Mouse (Mus musculus): Measurements from ENCODE around the gene Jpt2. TPM values are rescaled to one million over a fixed set of nuclear protein-coding genes. Genes with fewer than 3 reads are reported as not detected.

Gene Jpt2
- polyA plus RNA-seq, 1 experiment from 2014 or later: 82.9 TPM

- no peak overlapping the region for H3K27ac ChIP-seq (ENCODE audit: low read depth, low read length)
- H3K4me3 ChIP-seq (ENCODE audit: low read length): no peak overlapping the region
- ATAC-seq: no peak
- 95% methylated on average over 4 of the region's 4 CpGs for WGBS
- no peaks in the 10 kb centered on the region for H3K27me3 ChIP-seq (replicated peaks; ENCODE audit: control insufficient read depth, insufficient read depth, low read length)
- H3K36me3 ChIP-seq (ENCODE audit: control insufficient read depth, insufficient read depth, low read length): peaks cover 5% of the 10 kb centered on the region; the same call in 1 of the 2 replicates
- no peak overlapping the region for H3K4me2 ChIP-seq (ENCODE audit: low read length)
- no peak overlapping the region for H3K9ac ChIP-seq (ENCODE audit: low read depth, low read length)
- peaks cover 18% of the 10 kb centered on the region for H3K4me1 ChIP-seq (ENCODE audit: control insufficient read depth, insufficient read depth, low read depth, low read length)
- H3K9me3 ChIP-seq (ENCODE audit: control insufficient read depth, low read length): no peaks in the 10 kb centered on the region
Measured at GRCm38 (mm10) chr17:24932431-24932830, 28.1 kb downstream of the Jpt2 start.

- no peak overlapping the region for H3K9ac ChIP-seq (ENCODE audit: low read depth, low read length)
- no peaks in the 10 kb centered on the region for H3K27me3 ChIP-seq (replicated peaks; ENCODE audit: control insufficient read depth, insufficient read depth, low read length)
- H3K36me3 ChIP-seq (ENCODE audit: control insufficient read depth, insufficient read depth, low read length): peaks cover 17% of the 10 kb centered on the region
- no peak overlapping the region for H3K27ac ChIP-seq (ENCODE audit: low read depth, low read length)
- H3K4me2 ChIP-seq (ENCODE audit: low read length): no peak overlapping the region
- no peaks in the 10 kb centered on the region for H3K9me3 ChIP-seq (ENCODE audit: control insufficient read depth, low read length)
- WGBS: 81% methylated on average over 1 of the region's 1 CpGs
- no peak overlapping the region for H3K4me3 ChIP-seq (ENCODE audit: low read length)
- peaks cover 4% of the 10 kb centered on the region for H3K4me1 ChIP-seq (ENCODE audit: control insufficient read depth, insufficient read depth, low read depth, low read length)
- no peak for ATAC-seq
Measured at GRCm38 (mm10) chr17:24929506-24929905, 31.0 kb downstream of the Jpt2 start.

GRCm38 (mm10) chr17:24923246-24923645 is 37.2 kb downstream of the Jpt2 start:
- Histone ChIP-seq H3K9ac (ENCODE audit: low read depth, low read length) (no peak overlapping the region), H3K4me3 (ENCODE audit: low read length) (no peak overlapping the region), H3K27ac (ENCODE audit: low read depth, low read length) (no peak overlapping the region), H3K36me3 (ENCODE audit: control insufficient read depth, insufficient read depth, low read length) (peaks cover 57% of the 10 kb centered on the region), H3K4me1 (ENCODE audit: control insufficient read depth, insufficient read depth, low read depth, low read length) (no peaks in the 10 kb centered on the region), H3K4me2 (ENCODE audit: low read length) (no peak overlapping the region), H3K27me3 (replicated peaks; ENCODE audit: control insufficient read depth, insufficient read depth, low read length) (no peaks in the 10 kb centered on the region), H3K9me3 (ENCODE audit: control insufficient read depth, low read length) (no peaks in the 10 kb centered on the region)
- no peak for ATAC-seq
- WGBS: 88% methylated on average over 1 of the region's 1 CpGs

GRCm38 (mm10) chr17:24913984-24914383 is 46.5 kb downstream of the Jpt2 start:
- H3K9ac ChIP-seq (ENCODE audit: low read depth, low read length): no peak overlapping the region
- ATAC-seq: no peak

GRCm38 (mm10) chr17:24907591-24907990 is 52.9 kb downstream of the Jpt2 start:
- H3K27me3 ChIP-seq (replicated peaks; ENCODE audit: control insufficient read depth, insufficient read depth, low read length): no peaks in the 10 kb centered on the region
- no peak overlapping the region for H3K4me2 ChIP-seq (ENCODE audit: low read length)
- peaks cover 81% of the 10 kb centered on the region for H3K36me3 ChIP-seq (ENCODE audit: control insufficient read depth, insufficient read depth, low read length)
- 96% methylated on average over 2 of the region's 2 CpGs for WGBS
- H3K9ac ChIP-seq (ENCODE audit: low read depth, low read length): no peak overlapping the region
- H3K27ac ChIP-seq (ENCODE audit: low read depth, low read length): no peak overlapping the region
- H3K4me1 ChIP-seq (ENCODE audit: control insufficient read depth, insufficient read depth, low read depth, low read length): no peaks in the 10 kb centered on the region
- no peaks in the 10 kb centered on the region for H3K9me3 ChIP-seq (ENCODE audit: control insufficient read depth, low read length)
- ATAC-seq: no peak
- no peak overlapping the region for H3K4me3 ChIP-seq (ENCODE audit: low read length)

More at GRCm38 (mm10) chr17:24913984-24914383, 46.5 kb downstream of the Jpt2 start:
- no peak overlapping the region for H3K4me3 ChIP-seq (ENCODE audit: low read length)
- H3K27ac ChIP-seq (ENCODE audit: low read depth, low read length): no peak overlapping the region
- no peak overlapping the region for H3K4me2 ChIP-seq (ENCODE audit: low read length)
- H3K36me3 ChIP-seq (ENCODE audit: control insufficient read depth, insufficient read depth, low read length): peaks cover 77% of the 10 kb centered on the region
- no peaks in the 10 kb centered on the region for H3K4me1 ChIP-seq (ENCODE audit: control insufficient read depth, insufficient read depth, low read depth, low read length)
- H3K27me3 ChIP-seq (replicated peaks; ENCODE audit: control insufficient read depth, insufficient read depth, low read length): no peaks in the 10 kb centered on the region
- H3K9me3 ChIP-seq (ENCODE audit: control insufficient read depth, low read length): no peaks in the 10 kb centered on the region

GRCm38 (mm10) chr17:24903767-24904166 is 56.7 kb downstream of the Jpt2 start:
- H3K4me1 ChIP-seq (ENCODE audit: control insufficient read depth, insufficient read depth, low read depth, low read length): no peaks in the 10 kb centered on the region
- H3K9me3 ChIP-seq (ENCODE audit: control insufficient read depth, low read length): no peaks in the 10 kb centered on the region
- WGBS: 89% methylated on average over 9 of the region's 9 CpGs
- no peak overlapping the region for H3K4me2 ChIP-seq (ENCODE audit: low read length)
- no peaks in the 10 kb centered on the region for H3K27me3 ChIP-seq (replicated peaks; ENCODE audit: control insufficient read depth, insufficient read depth, low read length)
- H3K9ac ChIP-seq (ENCODE audit: low read depth, low read length): no peak overlapping the region
- H3K27ac ChIP-seq (ENCODE audit: low read depth, low read length): no peak overlapping the region
- ATAC-seq: no peak
- no peak overlapping the region for H3K4me3 ChIP-seq (ENCODE audit: low read length)
- H3K36me3 ChIP-seq (ENCODE audit: control insufficient read depth, insufficient read depth, low read length): peaks cover 88% of the 10 kb centered on the region

- H3K9ac ChIP-seq (ENCODE audit: low read depth, low read length): no peak overlapping the region
- peaks cover 87% of the 10 kb centered on the region for H3K36me3 ChIP-seq (ENCODE audit: control insufficient read depth, insufficient read depth, low read length)
- no peak overlapping the region for H3K4me2 ChIP-seq (ENCODE audit: low read length)
- no peaks in the 10 kb centered on the region for H3K9me3 ChIP-seq (ENCODE audit: control insufficient read depth, low read length)
- peaks cover 6% of the 10 kb centered on the region for H3K4me1 ChIP-seq (ENCODE audit: control insufficient read depth, insufficient read depth, low read depth, low read length)
- WGBS: 66% methylated on average over 9 of the region's 9 CpGs
- ATAC-seq: no peak
- no peaks in the 10 kb centered on the region for H3K27me3 ChIP-seq (replicated peaks; ENCODE audit: control insufficient read depth, insufficient read depth, low read length)
- no peak overlapping the region for H3K4me3 ChIP-seq (ENCODE audit: low read length)
- no peak overlapping the region for H3K27ac ChIP-seq (ENCODE audit: low read depth, low read length)
Measured at GRCm38 (mm10) chr17:24902671-24903474, 57.6 kb downstream of the Jpt2 start.

GRCm38 (mm10) chr17:24902124-24902523 is 58.4 kb downstream of the Jpt2 start:
- no peak for ATAC-seq
- Histone ChIP-seq H3K9ac (ENCODE audit: low read depth, low read length) (no peak overlapping the region), H3K4me1 (ENCODE audit: control insufficient read depth, insufficient read depth, low read depth, low read length) (peaks cover 13% of the 10 kb centered on the region), H3K4me3 (ENCODE audit: low read length) (no peak overlapping the region), H3K27ac (ENCODE audit: low read depth, low read length) (no peak overlapping the region), H3K9me3 (ENCODE audit: control insufficient read depth, low read length) (no peaks in the 10 kb centered on the region), H3K4me2 (ENCODE audit: low read length) (no peak overlapping the region), H3K27me3 (replicated peaks; ENCODE audit: control insufficient read depth, insufficient read depth, low read length) (no peaks in the 10 kb centered on the region), H3K36me3 (ENCODE audit: control insufficient read depth, insufficient read depth, low read length) (peaks cover 87% of the 10 kb centered on the region)
- 92% methylated on average over 5 of the region's 5 CpGs for WGBS

GRCm38 (mm10) chr17:24900014-24900413 is 60.5 kb downstream of the Jpt2 start:
- Histone ChIP-seq H3K4me3 (ENCODE audit: low read length) (no peak overlapping the region), H3K9ac (ENCODE audit: low read depth, low read length) (no peak overlapping the region), H3K4me2 (ENCODE audit: low read length) (no peak overlapping the region), H3K9me3 (ENCODE audit: control insufficient read depth, low read length) (no peaks in the 10 kb centered on the region), H3K36me3 (ENCODE audit: control insufficient read depth, insufficient read depth, low read length) (peaks cover 69% of the 10 kb centered on the region), H3K27me3 (replicated peaks; ENCODE audit: control insufficient read depth, insufficient read depth, low read length) (no peaks in the 10 kb centered on the region), H3K27ac (ENCODE audit: low read depth, low read length) (no peak overlapping the region), H3K4me1 (ENCODE audit: control insufficient read depth, insufficient read depth, low read depth, low read length) (peaks cover 25% of the 10 kb centered on the region)
- 94% methylated on average over 6 of the region's 6 CpGs for WGBS
- no peak for ATAC-seq
